Mouse (Mus musculus) forebrain, embryonic 13.5 days (tissue): ENCODE results near the gene Cdkn2d. TPM values are rescaled to one million over a fixed set of nuclear protein-coding genes. Genes with fewer than 3 reads are reported as not detected.

ENCODE experiments used
- ATAC-seq: fragments of 200-750 bp; cut with Nextera tagmentation; 2 replicates; pipeline ENCODE4 v1.8.0; 2017
- H3K27ac ChIP-seq: fragments of 300-500 bp; sonication (generic); 2 replicates; pipeline ENCODE4 v1.5.1; 2015; ENCODE audit warnings: inconsistent platforms, mild to moderate bottlenecking, moderate library complexity
- H3K27me3 ChIP-seq: fragments of 300-500 bp; sonication (generic); 2 replicates; pipeline ENCODE4 v1.6.1; 2015; ENCODE audit warnings: mild to moderate bottlenecking, inconsistent platforms
- H3K36me3 ChIP-seq: fragments of 300-500 bp; sonication (generic); 2 replicates; pipeline ENCODE4 v1.6.1; 2015; ENCODE audit warnings: mild to moderate bottlenecking, inconsistent platforms; ENCODE audit not compliant: poor library complexity, severe bottlenecking
- H3K4me1 ChIP-seq: fragments of 300-500 bp; sonication (generic); 2 replicates; pipeline ENCODE4 v1.6.1; 2015; ENCODE audit warnings: inconsistent platforms
- H3K4me2 ChIP-seq: fragments of 300-500 bp; sonication (generic); 2 replicates; pipeline ENCODE4 v1.6.1; 2015; ENCODE audit warnings: inconsistent platforms, mild to moderate bottlenecking, moderate library complexity
- H3K4me3 ChIP-seq: fragments of 300-500 bp; sonication (generic); 2 replicates; pipeline ENCODE4 v1.5.1; 2015; ENCODE audit warnings: mild to moderate bottlenecking, inconsistent platforms
- H3K9ac ChIP-seq: fragments of 300-500 bp; sonication (generic); 2 replicates; pipeline ENCODE4 v1.6.1; 2015; ENCODE audit warnings: mild to moderate bottlenecking, inconsistent platforms
- H3K9me3 ChIP-seq: fragments of 300-500 bp; sonication (generic); replicated peaks from 2 replicates; pipeline ENCODE4 v1.6.1; 2016; ENCODE audit warnings: inconsistent platforms
- WGBS: fragments of 180-500 bp; shearing (Covaris S2); methylation state at CpG from one replicate; pipeline ENCODE4 v1.1.7; 2015; 5-methylcytosine and 5-hydroxymethylcytosine counted together
- polyA plus RNA-seq: library from polyadenylated mRNA; unstranded; fragments of >200 nt; fragmentation: Nextera tagmentation; extraction: Ambion mirVana; gene quantifications from 2 replicates; pipeline ENCODE4 v1.2.1, GENCODE M21; 2015

Cdkn2d gene
- polyA plus RNA-seq, 1 experiment from 2014 or later, result 88.3 TPM

DNA sequence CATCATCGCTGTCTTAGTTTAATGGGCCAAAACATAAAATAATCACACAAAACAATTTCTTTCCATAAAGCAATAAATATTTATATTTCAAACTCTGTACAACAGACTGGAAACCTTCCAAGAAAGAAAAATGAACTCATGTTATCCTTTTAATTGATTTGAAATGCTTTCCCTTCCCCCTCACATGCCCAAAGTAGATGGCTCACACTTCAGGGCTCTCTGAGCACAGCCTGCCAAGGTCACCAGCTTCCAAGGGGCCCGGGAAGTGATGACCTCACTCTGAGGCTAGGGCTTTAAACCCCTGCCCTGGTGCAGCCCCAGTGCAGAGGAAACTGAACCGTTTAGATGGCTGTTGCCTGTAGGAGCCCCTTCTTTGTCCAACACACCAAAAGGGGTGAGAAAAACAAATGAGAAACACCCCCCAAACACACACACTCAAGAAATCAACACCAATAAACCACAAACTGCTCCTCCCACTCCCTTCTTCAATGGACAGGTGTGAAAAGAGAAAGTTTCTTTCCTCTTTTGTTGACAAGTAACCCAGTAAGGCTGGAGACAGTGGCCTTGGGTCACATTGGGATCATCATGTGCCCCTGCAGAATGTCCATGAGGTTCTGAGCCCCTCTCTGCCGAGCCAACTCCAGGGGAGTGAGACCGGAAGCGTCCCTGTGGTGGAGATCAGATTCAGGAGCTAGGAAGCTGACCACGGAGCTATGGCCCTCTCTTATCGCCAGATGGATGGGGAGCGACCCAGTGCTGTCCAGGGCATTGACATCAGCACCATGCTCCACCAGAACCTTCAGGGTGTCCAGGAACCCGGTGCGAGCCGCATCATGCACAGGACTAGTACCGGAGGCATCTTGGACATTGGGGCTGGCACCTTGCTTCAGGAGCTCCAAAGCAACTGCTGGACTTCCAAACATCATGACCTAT is 2.5 kb downstream of the Cdkn2d start:
- Histone ChIP-seq H3K36me3 (peaks cover 24% of the 10 kb centered on the region), H3K4me1 (peaks cover 37% of the 10 kb centered on the region), H3K9me3 (no peaks in the 10 kb centered on the region), H3K27ac (peak overlapping the region; percentile 83), H3K4me3 (peak overlapping the region; percentile 85), H3K4me2 (peak overlapping the region; percentile 87), H3K27me3 (no peaks in the 10 kb centered on the region), H3K9ac (peak overlapping the region; percentile 79)
- 83% methylated on average over 13 of the region's 13 CpGs for WGBS
- ATAC-seq, result no peak

DNA sequence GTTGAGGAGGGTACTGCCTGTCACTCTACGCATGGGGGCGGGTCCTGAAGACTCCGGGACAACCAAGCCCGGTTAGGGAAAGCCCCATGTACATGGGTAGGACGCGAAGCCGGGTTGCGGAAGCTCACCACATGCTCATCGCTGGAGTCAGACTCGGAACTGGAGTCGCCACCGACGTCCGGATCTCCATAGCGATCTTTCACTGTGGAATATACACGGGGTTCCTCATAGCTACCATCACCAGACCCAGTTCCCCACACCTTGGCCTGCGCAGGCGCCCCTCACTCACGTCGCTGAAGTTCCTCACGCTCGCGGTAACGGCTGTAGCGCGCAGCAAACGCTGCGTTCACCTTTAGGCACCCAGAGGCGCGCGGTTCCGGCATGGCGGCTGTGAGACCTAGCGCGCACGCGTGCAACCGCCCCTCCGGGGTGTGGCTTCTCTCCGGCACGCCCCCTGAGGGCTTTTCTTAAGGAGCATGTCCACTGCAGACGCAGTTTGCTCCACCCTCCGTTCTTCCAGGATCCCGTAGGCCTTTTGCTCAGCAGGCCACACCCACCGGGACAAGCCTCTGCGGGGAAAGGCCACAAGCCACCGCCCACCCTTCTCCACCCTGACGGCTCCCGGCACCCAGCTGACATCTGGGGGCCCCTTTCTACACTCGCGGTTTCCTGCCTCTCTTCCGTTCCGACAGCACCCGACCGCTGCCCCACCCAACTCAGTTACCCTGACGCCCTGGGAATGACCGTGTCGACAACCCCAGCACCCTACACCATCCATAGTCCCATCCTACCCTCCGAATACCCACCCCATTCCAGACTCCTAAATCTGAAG is 3.4 kb downstream of the Cdkn2d start, which contains the start of gene Kri1:
Gene Kri1, minus strand, starts transcription at position 399 of the 832 bp plus-strand sequence.
- H3K27me3 ChIP-seq, result no peaks in the 10 kb centered on the region
- H3K4me3 ChIP-seq, result peak within 1 kb of the TSS; percentile 85
- peaks cover 29% of the 10 kb centered on the region for H3K36me3 ChIP-seq
- peak within 1 kb of the TSS; percentile 83 for H3K27ac ChIP-seq
- under 1% methylated on average over 59 of the region's 59 CpGs for WGBS
- H3K9me3 ChIP-seq, result no peaks in the 10 kb centered on the region
- ATAC-seq, result peak; percentile 78
- H3K4me2 ChIP-seq, result peak within 1 kb of the TSS; percentile 87
- H3K4me1 ChIP-seq, result peaks cover 37% of the 10 kb centered on the region
- peak within 1 kb of the TSS; percentile 79 for H3K9ac ChIP-seq

DNA sequence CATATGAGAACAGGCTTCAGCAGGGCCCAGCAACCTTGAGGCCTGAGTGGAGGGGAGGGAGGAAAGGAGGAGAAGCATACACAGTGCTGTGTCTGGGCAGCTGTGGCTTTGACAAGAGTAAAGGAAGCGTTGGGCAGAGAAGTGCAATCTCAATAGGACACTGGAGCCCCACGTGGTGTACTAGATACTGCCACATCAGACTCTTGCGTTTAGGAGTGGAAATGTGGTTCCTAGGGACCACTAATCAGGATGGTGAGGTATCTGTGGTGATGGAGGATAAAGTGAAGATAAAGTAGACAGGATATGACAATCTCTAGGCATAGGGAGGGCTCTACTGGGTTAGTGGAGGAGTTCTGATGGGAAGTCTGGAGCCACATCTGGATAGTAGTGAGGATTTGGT is 4.5 kb downstream of the Cdkn2d start:
- ATAC-seq, result no peak
- Histone ChIP-seq H3K27me3 (no peaks in the 10 kb centered on the region), H3K4me1 (peaks cover 37% of the 10 kb centered on the region), H3K36me3 (peaks cover 38% of the 10 kb centered on the region), H3K27ac (no peak overlapping the region), H3K9me3 (no peaks in the 10 kb centered on the region), H3K4me2 (peak overlapping the region; percentile 87), H3K4me3 (peak overlapping the region; percentile 85), H3K9ac (peak overlapping the region; percentile 79)
- 70% methylated on average over 3 of the region's 3 CpGs for WGBS

DNA sequence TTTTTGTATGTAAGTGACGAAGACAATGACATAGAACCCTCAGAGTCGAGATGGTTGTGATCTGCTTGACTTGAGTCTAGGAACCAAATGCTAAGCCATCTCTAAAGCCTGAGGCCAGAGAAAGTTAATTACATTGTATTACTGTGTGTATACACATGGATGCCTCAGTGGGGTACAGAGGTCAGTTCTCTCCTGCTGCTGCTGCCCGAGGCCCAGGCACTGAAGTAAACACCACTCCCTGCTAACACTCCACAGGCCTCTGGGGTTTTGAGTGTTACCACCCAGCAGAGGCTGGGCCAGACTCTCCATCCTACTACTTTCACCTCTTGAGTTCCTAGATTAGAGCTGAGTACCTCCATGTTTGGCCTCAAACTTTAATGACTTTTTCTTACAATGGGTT is 7.2 kb downstream of the Cdkn2d start:
- Histone ChIP-seq H3K9me3 (no peaks in the 10 kb centered on the region), H3K27me3 (no peaks in the 10 kb centered on the region), H3K9ac (no peak overlapping the region), H3K4me2 (no peak overlapping the region), H3K4me3 (no peak overlapping the region), H3K4me1 (peaks cover 22% of the 10 kb centered on the region), H3K27ac (no peak overlapping the region), H3K36me3 (peaks cover 65% of the 10 kb centered on the region)
- WGBS, result 84% methylated on average over 3 of the region's 3 CpGs
- no peak for ATAC-seq

DNA sequence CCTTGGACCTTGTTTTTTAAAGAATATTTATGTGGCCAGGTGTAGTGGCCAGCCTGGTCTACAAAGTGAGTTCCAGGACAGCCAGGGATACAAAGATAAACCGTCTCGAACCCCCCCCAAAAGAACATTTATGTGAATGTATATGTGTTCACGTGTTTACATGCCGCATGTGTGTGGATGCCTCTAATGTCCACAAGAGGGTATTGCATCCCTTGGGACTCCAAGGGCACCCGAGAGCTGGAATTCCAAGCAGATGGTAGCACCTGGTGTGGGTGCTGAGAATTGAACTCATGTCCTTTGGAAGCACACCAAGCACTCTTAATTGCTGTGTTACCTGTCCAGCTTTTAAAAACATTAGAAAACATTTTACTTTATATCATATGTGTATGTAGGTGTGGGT is 7.6 kb downstream of the Cdkn2d start:
- WGBS, result 88% methylated on average over 5 of the region's 5 CpGs
- peaks cover 64% of the 10 kb centered on the region for H3K36me3 ChIP-seq

DNA sequence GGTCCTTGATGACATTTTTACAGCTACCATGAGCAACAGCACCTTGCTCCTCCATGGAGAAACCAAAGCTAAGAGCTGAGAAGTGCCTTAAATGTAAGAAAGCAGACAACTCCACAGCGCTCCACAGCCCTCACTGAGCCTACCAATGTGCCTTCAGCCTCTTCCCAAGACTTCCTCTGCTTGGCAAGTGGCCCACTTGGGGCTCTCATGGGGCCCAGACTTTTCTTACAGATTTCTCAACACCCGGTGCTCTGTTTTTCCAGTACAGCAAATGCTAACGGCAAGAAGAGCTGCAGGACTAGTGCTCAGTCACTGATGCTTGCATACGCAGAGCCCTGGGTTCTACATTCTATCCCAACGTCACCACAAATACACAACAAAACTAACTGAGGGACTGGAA is 13.4 kb downstream of the Cdkn2d start:
- Histone ChIP-seq H3K27me3 (no peaks in the 10 kb centered on the region), H3K9me3 (no peaks in the 10 kb centered on the region), H3K4me2 (no peak overlapping the region), H3K4me3 (no peak overlapping the region), H3K9ac (no peak overlapping the region), H3K4me1 (no peaks in the 10 kb centered on the region), H3K27ac (no peak overlapping the region), H3K36me3 (peaks cover 95% of the 10 kb centered on the region)
- WGBS, result 94% methylated on average over 5 of the region's 5 CpGs
- ATAC-seq, result no peak

More for the DNA sequence above, 7.6 kb downstream of the Cdkn2d start:
- H3K9ac ChIP-seq, result no peak overlapping the region
- H3K27ac ChIP-seq, result no peak overlapping the region
- H3K4me2 ChIP-seq, result no peak overlapping the region
- no peaks in the 10 kb centered on the region for H3K9me3 ChIP-seq
- no peak overlapping the region for H3K4me3 ChIP-seq
- H3K4me1 ChIP-seq, result peaks cover 18% of the 10 kb centered on the region
- no peak for ATAC-seq
- H3K27me3 ChIP-seq, result no peaks in the 10 kb centered on the region

DNA sequence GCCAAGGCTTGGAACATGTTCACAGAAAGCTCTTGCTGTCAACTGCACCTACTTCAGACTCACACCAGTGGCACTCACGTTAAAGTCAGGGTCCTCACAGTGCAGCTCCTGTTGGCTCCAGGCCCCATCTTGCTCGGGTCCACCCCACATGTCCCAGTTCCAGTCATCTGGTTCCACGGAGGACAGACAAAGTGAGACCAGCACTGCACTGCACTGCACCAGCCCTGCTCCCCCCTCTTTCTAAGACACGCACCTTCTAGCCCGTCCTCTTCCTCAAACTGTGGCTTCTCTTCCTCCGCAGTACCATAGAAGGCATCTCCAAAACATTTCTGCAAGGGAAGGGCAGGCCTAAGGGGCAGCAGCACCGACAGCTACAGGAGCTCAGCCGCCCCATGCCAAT is 14.9 kb downstream of the Cdkn2d start:
- Histone ChIP-seq H3K4me3 (no peak overlapping the region), H3K4me1 (no peaks in the 10 kb centered on the region), H3K9ac (no peak overlapping the region), H3K27ac (no peak overlapping the region), H3K27me3 (no peaks in the 10 kb centered on the region), H3K36me3 (peaks cover 96% of the 10 kb centered on the region), H3K4me2 (no peak overlapping the region), H3K9me3 (no peaks in the 10 kb centered on the region)
- ATAC-seq, result peak; percentile 37; the same call in 1 of the 2 replicates
- WGBS, result 90% methylated on average over 8 of the region's 8 CpGs

DNA sequence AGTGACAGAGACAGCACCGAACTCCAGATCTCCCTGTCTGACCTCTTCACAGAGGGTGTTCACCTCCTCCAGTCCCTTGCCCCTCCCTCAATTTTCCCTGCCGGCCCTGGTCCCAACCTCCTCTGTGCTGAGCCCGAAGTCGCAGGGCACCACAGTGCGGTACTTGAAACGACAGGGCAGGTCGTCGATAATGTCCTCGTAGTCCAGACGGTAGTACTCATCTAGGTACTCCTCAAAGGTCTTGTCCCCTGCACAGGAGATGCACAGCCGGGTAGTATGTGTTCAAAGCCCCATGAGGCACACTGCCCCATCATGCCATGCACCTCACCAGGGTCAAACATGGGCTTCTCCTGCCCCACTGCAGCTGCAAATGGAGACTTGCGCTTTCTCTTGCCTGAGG is 15.5 kb downstream of the Cdkn2d start:
- Histone ChIP-seq H3K27me3 (no peaks in the 10 kb centered on the region), H3K9ac (no peak overlapping the region), H3K4me3 (no peak overlapping the region), H3K4me1 (no peaks in the 10 kb centered on the region), H3K9me3 (no peaks in the 10 kb centered on the region), H3K4me2 (no peak overlapping the region), H3K36me3 (peaks cover 96% of the 10 kb centered on the region), H3K27ac (no peak overlapping the region)
- 91% methylated on average over 12 of the region's 12 CpGs for WGBS
- no peak for ATAC-seq

DNA sequence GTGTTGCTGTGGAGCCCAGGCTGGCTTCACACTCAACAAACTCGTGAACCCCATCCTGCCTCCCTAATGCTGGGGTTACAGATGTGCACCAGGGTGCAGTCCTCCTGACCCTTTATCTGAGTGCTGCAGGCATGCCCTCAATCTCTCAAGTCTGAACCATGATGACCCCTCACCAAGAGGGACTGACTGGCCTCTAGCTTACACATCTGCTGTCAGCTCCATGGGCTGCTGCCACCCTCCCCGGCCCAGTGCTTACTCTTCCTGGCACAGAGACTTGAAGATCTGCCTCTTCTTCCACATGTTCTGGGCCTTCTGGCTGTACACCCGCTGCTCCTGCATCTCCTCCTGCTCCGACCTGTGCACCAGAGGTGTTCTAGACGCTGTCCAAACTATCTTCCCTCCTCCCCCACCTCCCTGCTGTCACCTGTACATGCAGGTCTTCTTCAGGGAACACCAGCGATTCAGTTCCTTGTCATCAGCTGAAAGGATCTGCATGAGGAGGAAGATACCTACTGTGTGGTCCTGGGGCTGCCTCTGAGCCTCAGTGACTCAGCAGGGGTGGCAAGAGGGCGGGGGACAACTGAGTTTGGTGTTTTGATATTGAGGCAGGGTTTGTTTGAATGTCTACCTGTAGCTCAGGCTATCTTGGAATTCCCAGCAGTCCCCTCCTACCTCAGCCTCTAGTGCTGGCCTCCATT is 16.0 kb downstream of the Cdkn2d start:
- no peak overlapping the region for H3K4me3 ChIP-seq
- H3K27me3 ChIP-seq, result no peaks in the 10 kb centered on the region
- H3K4me2 ChIP-seq, result no peak overlapping the region
- WGBS, result 88% methylated on average over 7 of the region's 7 CpGs
- H3K4me1 ChIP-seq, result no peaks in the 10 kb centered on the region
- H3K9ac ChIP-seq, result no peak overlapping the region
- no peak overlapping the region for H3K27ac ChIP-seq
- H3K36me3 ChIP-seq, result peaks cover 96% of the 10 kb centered on the region
- no peaks in the 10 kb centered on the region for H3K9me3 ChIP-seq
- ATAC-seq, result no peak

DNA sequence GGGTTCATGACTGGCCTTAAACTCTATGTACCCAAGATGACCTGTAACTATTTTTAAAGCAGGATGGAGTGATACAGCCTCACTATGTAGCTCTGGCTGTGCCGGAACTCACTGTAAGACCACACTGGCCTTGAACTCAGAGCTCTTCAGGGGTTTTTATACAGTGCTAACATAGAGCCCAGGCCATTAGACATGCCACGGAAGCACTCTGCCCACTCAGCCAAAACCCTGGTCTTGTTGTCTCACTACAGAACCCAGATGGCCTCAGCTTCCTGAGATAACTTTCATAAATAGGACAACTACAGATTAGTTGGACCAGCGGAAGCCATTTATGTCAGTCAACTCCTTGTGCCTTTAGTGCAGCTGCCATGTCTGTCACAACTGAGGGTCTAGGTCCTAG is 16.9 kb downstream of the Cdkn2d start:
- Histone ChIP-seq H3K27me3 (no peaks in the 10 kb centered on the region), H3K4me2 (no peak overlapping the region), H3K9me3 (no peaks in the 10 kb centered on the region), H3K9ac (no peak overlapping the region), H3K36me3 (peaks cover 95% of the 10 kb centered on the region), H3K4me1 (no peaks in the 10 kb centered on the region), H3K4me3 (no peak overlapping the region), H3K27ac (no peak overlapping the region)
- ATAC-seq, result no peak
- 96% methylated on average over 3 of the region's 3 CpGs for WGBS

DNA sequence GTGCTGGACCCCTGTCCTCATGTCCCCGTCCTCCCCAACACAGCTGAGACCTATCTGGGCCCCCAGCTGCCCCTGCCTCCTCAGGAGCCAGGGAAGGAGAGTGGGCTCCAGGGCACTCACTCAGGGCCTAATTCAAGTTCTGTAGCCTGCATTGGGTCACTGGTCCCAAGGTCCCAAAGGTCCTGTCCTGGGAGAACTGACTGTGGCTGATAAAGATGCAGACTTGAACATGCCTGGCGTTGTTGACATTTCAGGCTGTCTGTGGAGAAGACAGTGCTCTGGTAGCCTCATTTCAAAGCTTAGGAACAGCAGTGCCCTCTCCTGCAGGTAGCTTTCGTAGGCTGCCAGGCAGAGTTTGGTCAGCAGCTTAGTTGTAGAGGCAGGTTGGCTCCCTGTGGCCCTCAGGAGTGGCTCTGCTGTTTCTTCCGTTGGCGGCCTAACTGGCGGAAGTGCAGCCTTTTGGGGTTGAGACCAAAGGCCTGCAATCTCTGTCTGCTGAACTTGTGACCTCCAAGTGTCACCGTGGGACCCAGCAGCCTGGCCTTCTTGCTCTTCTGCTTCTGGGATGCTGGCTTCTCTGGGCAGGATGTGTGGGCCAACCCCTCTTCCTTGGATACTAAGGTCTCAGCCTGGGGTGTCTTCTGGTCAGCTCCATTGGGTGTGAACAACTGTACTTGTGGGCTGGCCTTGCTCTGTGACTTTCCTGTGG is 17.5 kb downstream of the Cdkn2d start:
- no peaks in the 10 kb centered on the region for H3K4me1 ChIP-seq
- 88% methylated on average over 7 of the region's 7 CpGs for WGBS
- H3K27ac ChIP-seq, result no peak overlapping the region
- H3K36me3 ChIP-seq, result peaks cover 96% of the 10 kb centered on the region
- H3K27me3 ChIP-seq, result no peaks in the 10 kb centered on the region
- ATAC-seq, result no peak
- H3K9ac ChIP-seq, result no peak overlapping the region
- H3K9me3 ChIP-seq, result no peaks in the 10 kb centered on the region
- H3K4me3 ChIP-seq, result no peak overlapping the region
- H3K4me2 ChIP-seq, result no peak overlapping the region
